Mouse (Mus musculus): ENCODE results near the gene Rab3gap1.
"Not testable (repeated sequence)": the region's sequence is repeated elsewhere in the genome, so short reads cannot be mapped to it uniquely, and the experiment has no call there.

Gene Rab3gap1

GRCm38 (mm10) chr1:127915802-127916201, 47.2 kb downstream of the Rab3gap1 start:
- DNase-seq (ENCODE audit: low read depth in 1 of 2, low spot score in 2 of 2), result no peak

GRCm38 (mm10) chr1:127933405-127933804, 64.8 kb downstream of the Rab3gap1 start:
- no peak for DNase-seq (ENCODE audit: low read depth in 1 of 2, low spot score in 2 of 2)

- no peak for DNase-seq (ENCODE audit: low read depth in 1 of 2, low spot score in 2 of 2)
Measured at GRCm38 (mm10) chr1:127934322-127934721, 65.7 kb downstream of the Rab3gap1 start.

GRCm38 (mm10) chr1:127937277-127937676, 68.7 kb downstream of the Rab3gap1 start:
- DNase-seq (ENCODE audit: low read depth in 1 of 2, low spot score in 2 of 2), result no peak

GRCm38 (mm10) chr1:127942231-127942630, 73.7 kb downstream of the Rab3gap1 start:
- no peak for DNase-seq (ENCODE audit: low read depth in 1 of 2, low spot score in 2 of 2)

- DNase-seq (ENCODE audit: low read depth in 1 of 2, low spot score in 2 of 2), result no peak
Measured at GRCm38 (mm10) chr1:127943516-127943915, 74.9 kb downstream of the Rab3gap1 start.

- no peak for DNase-seq (ENCODE audit: low read depth in 1 of 2, low spot score in 2 of 2)
Measured at GRCm38 (mm10) chr1:127945696-127946575, 77.4 kb downstream of the Rab3gap1 start.

GRCm38 (mm10) chr1:127946615-127947249, 78.2 kb downstream of the Rab3gap1 start:
- DNase-seq (ENCODE audit: low read depth in 1 of 2, low spot score in 2 of 2), result no peak

- no peak for DNase-seq (ENCODE audit: low read depth in 1 of 2, low spot score in 2 of 2)
Measured at GRCm38 (mm10) chr1:127948748-127949147, 80.2 kb downstream of the Rab3gap1 start.

- DNase-seq (ENCODE audit: low read depth in 1 of 2, low spot score in 2 of 2), result no peak
Measured at GRCm38 (mm10) chr1:127952276-127952675, 83.7 kb downstream of the Rab3gap1 start.

GRCm38 (mm10) chr1:127954198-127954597, 85.6 kb downstream of the Rab3gap1 start:
- not testable (repeated sequence) for DNase-seq (ENCODE audit: low read depth in 1 of 2, low spot score in 2 of 2)

- no peak for DNase-seq (ENCODE audit: low read depth in 1 of 2, low spot score in 2 of 2)
Measured at GRCm38 (mm10) chr1:127954800-127955199, 86.2 kb downstream of the Rab3gap1 start.

GRCm38 (mm10) chr1:127956524-127956923, 88.0 kb downstream of the Rab3gap1 start:
- no peak for DNase-seq (ENCODE audit: low read depth in 1 of 2, low spot score in 2 of 2)

- no peak for DNase-seq (ENCODE audit: low read depth in 1 of 2, low spot score in 2 of 2)
Measured at GRCm38 (mm10) chr1:127958801-127959200, 90.2 kb downstream of the Rab3gap1 start.

- no peak for DNase-seq (ENCODE audit: low read depth in 1 of 2, low spot score in 2 of 2)
Measured at GRCm38 (mm10) chr1:127959312-127959718, 90.7 kb downstream of the Rab3gap1 start.

- DNase-seq (ENCODE audit: low read depth in 1 of 2, low spot score in 2 of 2), result no peak
Measured at GRCm38 (mm10) chr1:127961140-127961539, 92.6 kb downstream of the Rab3gap1 start.

- DNase-seq (ENCODE audit: low read depth in 1 of 2, low spot score in 2 of 2), result no peak
Measured at GRCm38 (mm10) chr1:127963326-127963725, 94.8 kb downstream of the Rab3gap1 start.

GRCm38 (mm10) chr1:127970870-127971269, 102.3 kb downstream of the Rab3gap1 start:
- DNase-seq (ENCODE audit: low read depth in 1 of 2, low spot score in 2 of 2), result no peak

GRCm38 (mm10) chr1:127974082-127974481, 105.5 kb downstream of the Rab3gap1 start:
- no peak for DNase-seq (ENCODE audit: low read depth in 1 of 2, low spot score in 2 of 2)

- DNase-seq (ENCODE audit: low read depth in 1 of 2, low spot score in 2 of 2), result no peak
Measured at GRCm38 (mm10) chr1:127975676-127976075, 107.1 kb downstream of the Rab3gap1 start.

- no peak for DNase-seq (ENCODE audit: low read depth in 1 of 2, low spot score in 2 of 2)
Measured at GRCm38 (mm10) chr1:127976106-127976505, 107.5 kb downstream of the Rab3gap1 start.

GRCm38 (mm10) chr1:127978125-127978524, 109.6 kb downstream of the Rab3gap1 start:
- no peak for DNase-seq (ENCODE audit: low read depth in 1 of 2, low spot score in 2 of 2)

Data from monocyte, adult 2 months (primary cell).